Mouse (Mus musculus): Measurements from ENCODE around the gene Yars. TPM values are rescaled to one million over a fixed set of nuclear protein-coding genes. Genes with fewer than 3 reads are reported as not detected.

Gene Yars
- total and polyA plus RNA-seq, 3 experiments, result 89.5 to 539 (median 179) TPM

DNA sequence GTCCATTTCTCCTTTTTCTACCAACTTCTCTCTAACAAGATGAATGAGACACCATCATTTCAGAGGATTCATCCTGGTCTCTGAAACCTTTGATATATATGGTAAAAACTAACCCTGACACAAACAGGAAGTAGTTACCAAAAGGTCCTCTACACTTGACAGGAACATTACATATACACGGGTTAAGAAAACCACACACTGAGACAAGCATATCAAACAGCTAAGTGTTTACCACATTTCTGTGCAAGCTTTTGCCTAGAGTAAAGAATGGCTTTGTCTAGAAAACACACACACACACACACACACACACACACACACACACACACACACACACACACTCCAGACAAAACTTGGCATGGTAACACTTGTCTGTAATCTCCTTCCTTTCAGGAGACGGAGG, 43.2 kb upstream of the Yars start:
- Histone ChIP-seq H3K79me2 (ENCODE audit: control insufficient read depth, insufficient read depth, low read length, poor library complexity) (no peaks in the 10 kb centered on the region), H3K36me3 (ENCODE audit: control insufficient read depth in 1 of 2, insufficient read depth in 2 of 2, low read length in 2 of 2) (peaks cover 0 to 18% of the 10 kb centered on the region in 2 experiments; a peak in 2 of 4 replicates), H3K4me3 (ENCODE audit: control insufficient read depth in 1 of 2, insufficient read depth in 1 of 2, low read depth in 2 of 2, low read length in 2 of 2) (no peak overlapping the region), H3K4me1 (ENCODE audit: control insufficient read depth in 1 of 2, insufficient read depth in 2 of 2, low read length in 2 of 2) (peaks cover 7 to 19% of the 10 kb centered on the region in 2 experiments; a peak in 3 of 4 replicates), H3K27me3 (ENCODE audit: control insufficient read depth in 1 of 2, insufficient read depth in 2 of 2, low read length in 2 of 2) (no peaks in the 10 kb centered on the region), H3K9me3 (replicated peaks; ENCODE audit: insufficient read depth, low read length) (no peaks in the 10 kb centered on the region), H3K9ac (ENCODE audit: control insufficient read depth, low read depth, low read length, poor library complexity, severe bottlenecking) (no peak overlapping the region), H3K27ac (ENCODE audit: control insufficient read depth, low read depth, low read length) (no peak overlapping the region)
- TF ChIP-seq KAT2A (conservative IDR thresholded peaks at IDR 0.05; ENCODE audit: low read depth, low read length), result no peak
- no peak for TF ChIP-seq MYB (IDR thresholded peaks at IDR 0.05; ENCODE audit: low read depth, low read length)
- no peak for TF ChIP-seq HCFC1 (IDR thresholded peaks at IDR 0.05; ENCODE audit: low read depth, low read length)
- no peak for TF ChIP-seq NELFE (IDR thresholded peaks at IDR 0.05; ENCODE audit: low read depth, low read length)
- no peak for TF ChIP-seq MXI1 (IDR thresholded peaks at IDR 0.05; ENCODE audit: low read depth, low read length)
- no peak for TF ChIP-seq ZMIZ1 (IDR thresholded peaks at IDR 0.05; ENCODE audit: low read depth, low read length)
- TF ChIP-seq MAX (IDR thresholded peaks at IDR 0.05; ENCODE audit: low read length), result no peak
- no peak for TF ChIP-seq MAFK (IDR thresholded peaks at IDR 0.05; ENCODE audit: borderline replicate concordance, low read depth, low read length)
- no peak for TF ChIP-seq CHD2 (IDR thresholded peaks at IDR 0.05; ENCODE audit: low read length)
- DNase-seq (ENCODE audit: low read depth, low spot score), result peak; percentile 28

DNA sequence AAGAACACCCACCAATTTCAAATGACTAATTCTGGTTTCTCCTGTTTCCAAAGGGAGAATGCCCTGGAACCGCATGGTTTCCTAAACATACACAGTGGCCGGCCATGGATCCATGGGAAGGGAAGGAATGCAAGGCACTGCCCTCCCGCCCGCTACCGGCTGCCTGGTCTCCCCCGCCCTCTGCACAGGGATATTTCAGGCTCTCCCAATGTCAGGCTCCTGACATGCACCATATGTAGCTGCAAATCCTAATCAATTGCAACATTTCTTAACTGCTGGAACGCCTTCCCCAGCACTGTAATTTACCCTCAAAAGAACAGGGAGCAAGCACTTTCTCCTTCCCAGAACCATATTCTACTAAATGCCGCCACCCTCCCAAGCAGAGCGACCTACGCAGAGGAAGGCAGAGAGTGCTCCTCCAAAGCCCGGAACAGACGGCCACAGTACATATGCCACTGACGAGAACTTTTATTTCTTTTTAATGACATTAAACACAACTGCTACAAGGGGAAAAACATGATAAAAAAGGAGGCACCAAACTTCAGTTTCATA, 41.9 kb upstream of the Yars start:
- no peak for DNase-seq (ENCODE audit: low read depth, low spot score)
- peaks cover 2 to 10% of the 10 kb centered on the region in 2 experiments; a peak in 3 of 4 replicates for H3K36me3 ChIP-seq (ENCODE audit: control insufficient read depth in 1 of 2, insufficient read depth in 2 of 2, low read length in 2 of 2)
- no peak for TF ChIP-seq POLR2AphosphoS2 (IDR thresholded peaks at IDR 0.05; ENCODE audit: low read length)
- no peak for TF ChIP-seq ZKSCAN1 (IDR thresholded peaks at IDR 0.05; ENCODE audit: low read depth, low read length)
- no peak for TF ChIP-seq MEF2A (IDR thresholded peaks at IDR 0.05; ENCODE audit: extremely low read depth, insufficient replicate concordance, low read depth, low read length, poor library complexity, severe bottlenecking)
- no peak for TF ChIP-seq NELFE (IDR thresholded peaks at IDR 0.05; ENCODE audit: low read depth, low read length)
- no peak for TF ChIP-seq RCOR1 (IDR thresholded peaks at IDR 0.05; ENCODE audit: low read depth, low read length)
- TF ChIP-seq MYC (IDR thresholded peaks at IDR 0.05; ENCODE audit: low read depth, low read length), result no peak
- no peak for TF ChIP-seq NRF1 (IDR thresholded peaks at IDR 0.05; ENCODE audit: insufficient read depth, low read depth, low read length, poor library complexity, severe bottlenecking)
- no peak for TF ChIP-seq UBTF (IDR thresholded peaks at IDR 0.05; ENCODE audit: borderline replicate concordance, insufficient read depth, low read depth, low read length)
- TF ChIP-seq ZMIZ1 (IDR thresholded peaks at IDR 0.05; ENCODE audit: low read depth, low read length), result no peak
- no peak for TF ChIP-seq GABPA (IDR thresholded peaks at IDR 0.05; ENCODE audit: low read depth, low read length)
- TF ChIP-seq TAL1 (IDR thresholded peaks at IDR 0.05; ENCODE audit: low read length), result no peak
- no peak for TF ChIP-seq MAX (IDR thresholded peaks at IDR 0.05; ENCODE audit: low read length)
- TF ChIP-seq EP300 (IDR thresholded peaks at IDR 0.05; ENCODE audit: low read depth in 1 of 2, low read length in 2 of 2), result no peak
- TF ChIP-seq ETS1 (IDR thresholded peaks at IDR 0.05; ENCODE audit: low read depth, low read length), result no peak

More for the DNA sequence above, 41.9 kb upstream of the Yars start:
- H3K4me1 ChIP-seq (ENCODE audit: control insufficient read depth in 1 of 2, insufficient read depth in 2 of 2, low read length in 2 of 2), result peaks cover 2 to 8% of the 10 kb centered on the region in 2 experiments; a peak in 2 of 4 replicates
- no peak overlapping the region for H3K4me3 ChIP-seq (ENCODE audit: control insufficient read depth in 1 of 2, insufficient read depth in 1 of 2, low read depth in 2 of 2, low read length in 2 of 2)
- H3K27ac ChIP-seq (ENCODE audit: control insufficient read depth, low read depth, low read length), result no peak overlapping the region
- H3K9me3 ChIP-seq (replicated peaks; ENCODE audit: insufficient read depth, low read length), result no peaks in the 10 kb centered on the region
- no peaks in the 10 kb centered on the region for H3K79me2 ChIP-seq (ENCODE audit: control insufficient read depth, insufficient read depth, low read length, poor library complexity)
- no peak overlapping the region for H3K9ac ChIP-seq (ENCODE audit: control insufficient read depth, low read depth, low read length, poor library complexity, severe bottlenecking)
- H3K27me3 ChIP-seq (ENCODE audit: control insufficient read depth in 1 of 2, insufficient read depth in 2 of 2, low read length in 2 of 2), result no peaks in the 10 kb centered on the region

All from MEL (cell line).